Mouse (Mus musculus): ENCODE results near the gene Dennd1b. TPM values are rescaled to one million over a fixed set of nuclear protein-coding genes. Genes with fewer than 3 reads are reported as not detected.

Dennd1b gene
- polyA plus RNA-seq, 1 experiment from 2014 or later = 10.7 TPM

GRCm38 (mm10) chr1:139215311-139215710, 252.1 kb downstream of the Dennd1b start:
- Histone ChIP-seq H3K36me3 (ENCODE audit: control insufficient read depth, insufficient read depth, low read length) (no peaks in the 10 kb centered on the region), H3K4me3 (ENCODE audit: low read depth, low read length) (no peak overlapping the region), H3K9ac (ENCODE audit: low read length) (no peak overlapping the region), H3K9me3 (ENCODE audit: control insufficient read depth, low read length) (no peaks in the 10 kb centered on the region), H3K4me1 (replicated peaks; ENCODE audit: control insufficient read depth, insufficient read depth) (0 out of 2 replicates have a peak, but pooled peaks cover 3% of the 10 kb centered on the region), H3K27ac (replicated peaks) (peak overlapping the region; percentile 74), H3K27me3 (ENCODE audit: control insufficient read depth, insufficient read depth, low read length) (no peaks in the 10 kb centered on the region), H3K4me2 (replicated peaks; ENCODE audit: low read depth) (no peak overlapping the region)
- TF ChIP-seq EP300 (optimal IDR thresholded peaks at IDR 0.05) (no peak), CTCF (IDR thresholded peaks at IDR 0.05; ENCODE audit: low read depth) (no peak)
- DNase-seq (ENCODE audit: low spot score) = no peak
- 63% methylated on average over 8 of the region's 8 CpGs for WGBS
- ATAC-seq (ENCODE audit: low FRiP score, low TSS enrichment) = no peak

GRCm38 (mm10) chr1:139223804-139224203, 260.6 kb downstream of the Dennd1b start:
- no peaks in the 10 kb centered on the region for H3K27me3 ChIP-seq (ENCODE audit: control insufficient read depth, insufficient read depth, low read length)
- H3K9me3 ChIP-seq (ENCODE audit: control insufficient read depth, low read length) = no peaks in the 10 kb centered on the region
- TF ChIP-seq EP300 (optimal IDR thresholded peaks at IDR 0.05) (no peak), CTCF (IDR thresholded peaks at IDR 0.05; ENCODE audit: low read depth) (no peak)
- H3K36me3 ChIP-seq (ENCODE audit: control insufficient read depth, insufficient read depth, low read length) = no peaks in the 10 kb centered on the region
- no peak overlapping the region for H3K4me3 ChIP-seq (ENCODE audit: low read depth, low read length)
- DNase-seq (ENCODE audit: low spot score) (no peak), ATAC-seq (ENCODE audit: low FRiP score, low TSS enrichment) (no peak)
- no peak overlapping the region for H3K9ac ChIP-seq (ENCODE audit: low read length)
- WGBS = 47% methylated on average over 4 of the region's 4 CpGs
- no peak overlapping the region for H3K4me2 ChIP-seq (replicated peaks; ENCODE audit: low read depth)
- no peaks in the 10 kb centered on the region for H3K4me1 ChIP-seq (replicated peaks; ENCODE audit: control insufficient read depth, insufficient read depth)
- 0 out of 2 replicates have a peak overlapping the region, but pooled peaks have one; percentile 40 for H3K27ac ChIP-seq (replicated peaks)

DNA sequence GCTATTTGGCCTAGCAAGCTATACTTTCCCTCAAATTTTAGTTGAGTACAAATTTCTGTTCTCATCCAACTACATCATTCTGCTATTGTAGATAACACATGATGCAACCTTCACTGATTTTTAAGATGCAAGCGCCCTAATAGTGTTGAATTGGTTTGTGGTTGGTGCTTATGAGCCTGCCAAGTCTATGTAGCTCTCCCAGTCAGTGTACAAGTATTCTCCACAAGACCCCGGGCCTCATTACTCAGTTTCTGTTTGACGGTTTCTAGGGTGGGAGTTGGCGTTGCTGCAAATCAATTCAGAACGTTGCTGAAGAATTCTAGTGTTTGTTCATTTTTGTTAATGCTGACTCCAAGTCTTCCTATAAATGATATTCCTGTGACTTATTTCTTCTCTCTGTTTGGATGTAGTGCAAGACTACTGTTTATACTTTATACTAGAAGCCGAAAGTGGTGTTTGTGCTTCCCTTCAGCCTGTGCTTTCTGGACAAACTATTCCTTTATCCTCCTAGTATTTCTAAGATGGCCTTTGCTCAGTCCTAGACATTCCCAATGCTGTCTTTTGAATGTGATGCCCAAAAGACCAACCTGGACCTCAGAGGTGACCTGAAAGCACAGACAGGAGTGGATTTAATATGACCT, 261.2 kb downstream of the Dennd1b start:
- TF ChIP-seq CTCF (IDR thresholded peaks at IDR 0.05; ENCODE audit: low read depth) = no peak
- no peak for TF ChIP-seq EP300 (optimal IDR thresholded peaks at IDR 0.05)
- H3K36me3 ChIP-seq (ENCODE audit: control insufficient read depth, insufficient read depth, low read length) = no peaks in the 10 kb centered on the region
- H3K4me3 ChIP-seq (ENCODE audit: low read depth, low read length) = no peak overlapping the region
- no peaks in the 10 kb centered on the region for H3K27me3 ChIP-seq (ENCODE audit: control insufficient read depth, insufficient read depth, low read length)
- H3K4me1 ChIP-seq (replicated peaks; ENCODE audit: control insufficient read depth, insufficient read depth) = no peaks in the 10 kb centered on the region
- DNase-seq (ENCODE audit: low spot score) (no peak), ATAC-seq (ENCODE audit: low FRiP score, low TSS enrichment) (peak; percentile 66; the same call in 1 of the 2 replicates)
- H3K9me3 ChIP-seq (ENCODE audit: control insufficient read depth, low read length) = no peaks in the 10 kb centered on the region
- WGBS = 36% methylated on average over 6 of the region's 6 CpGs
- no peak overlapping the region for H3K4me2 ChIP-seq (replicated peaks; ENCODE audit: low read depth)
- H3K9ac ChIP-seq (ENCODE audit: low read length) = no peak overlapping the region
- 0 out of 2 replicates have a peak overlapping the region, but pooled peaks have one; percentile 36 for H3K27ac ChIP-seq (replicated peaks)

Other genes with a start within 250 kb of the Dennd1b start
- 0.13 and 0.15 TPM in 2 replicates for gene Lhx9, start 114.9 kb upstream of the Dennd1b start, polyA plus RNA-seq (2015; fragmentation: Nextera tagmentation; extraction: Ambion mirVana)
- gene 2310009B15Rik, start 106.6 kb upstream of the Dennd1b start, polyA plus RNA-seq (2015; fragmentation: Nextera tagmentation; extraction: Ambion mirVana) = 50.6 and 52.8 TPM in 2 replicates